Mouse (Mus musculus): ENCODE data around the gene Olfr464.

Gene Olfr464

DNA sequence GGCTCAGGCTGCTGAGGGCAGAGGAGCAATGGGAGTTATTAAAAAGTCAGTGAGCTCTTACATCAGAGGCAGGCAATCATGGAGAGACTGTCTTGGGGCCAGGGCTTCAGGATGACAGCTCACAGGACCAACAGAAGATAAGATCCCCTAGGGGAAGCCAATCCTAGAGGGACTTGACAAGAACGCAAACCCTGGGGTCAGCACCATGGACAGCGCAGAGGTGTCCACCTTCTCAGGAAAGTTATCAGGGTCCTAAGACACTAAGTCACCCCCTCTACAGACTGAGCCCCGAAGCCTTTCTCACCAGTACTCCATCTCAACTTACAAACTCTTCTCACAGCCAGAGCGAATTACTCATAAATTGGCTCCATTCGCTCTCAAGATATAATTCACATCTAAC, at the start of gene Olfr464:
Gene Olfr464, minus strand, starts transcription at position 2 of the 400 bp plus-strand sequence.
- peak; percentile 69 for DNase-seq

DNA sequence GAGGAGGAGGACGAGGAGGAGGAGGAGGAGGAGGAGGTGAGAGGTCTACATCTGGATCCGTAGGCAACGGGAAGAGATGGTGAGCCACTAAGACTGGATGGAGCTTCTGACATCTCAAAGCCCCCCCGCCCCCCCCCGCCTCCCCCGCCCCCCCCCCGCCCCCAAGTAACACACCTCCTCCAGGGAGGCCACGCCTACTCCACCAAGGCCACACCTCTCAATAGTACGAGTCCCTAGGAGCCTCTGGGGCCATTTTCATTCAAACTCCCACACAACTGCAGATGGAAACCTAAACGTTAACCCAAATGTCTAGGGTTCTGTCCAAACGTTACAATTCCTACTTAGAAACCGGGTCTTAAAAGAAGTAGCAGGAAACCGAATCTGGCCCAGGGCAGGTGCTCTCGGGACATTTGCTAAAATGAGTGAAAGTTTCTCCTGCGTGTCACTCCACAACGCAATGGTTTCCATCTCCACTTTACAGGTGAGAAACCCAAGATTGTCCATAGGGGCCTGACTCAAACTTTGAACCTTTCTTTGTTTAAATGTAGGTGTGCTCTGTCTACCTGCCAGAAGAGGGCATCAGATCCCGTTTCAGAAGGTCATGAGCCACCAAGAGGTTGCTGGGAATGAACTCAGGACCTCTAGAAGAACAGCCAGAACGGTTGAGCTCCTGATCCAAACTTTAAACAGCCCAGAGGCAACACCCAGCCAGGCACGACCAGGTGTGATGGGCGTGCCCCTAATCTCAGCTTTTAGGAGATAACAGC, 47.8 kb upstream of the Olfr464 start:
- peak; percentile 27 for DNase-seq

GRCm38 (mm10) chr11:87967692-87968289, 47.0 kb upstream of the Olfr464 start:
- DNase-seq: peak; percentile 90

DNA sequence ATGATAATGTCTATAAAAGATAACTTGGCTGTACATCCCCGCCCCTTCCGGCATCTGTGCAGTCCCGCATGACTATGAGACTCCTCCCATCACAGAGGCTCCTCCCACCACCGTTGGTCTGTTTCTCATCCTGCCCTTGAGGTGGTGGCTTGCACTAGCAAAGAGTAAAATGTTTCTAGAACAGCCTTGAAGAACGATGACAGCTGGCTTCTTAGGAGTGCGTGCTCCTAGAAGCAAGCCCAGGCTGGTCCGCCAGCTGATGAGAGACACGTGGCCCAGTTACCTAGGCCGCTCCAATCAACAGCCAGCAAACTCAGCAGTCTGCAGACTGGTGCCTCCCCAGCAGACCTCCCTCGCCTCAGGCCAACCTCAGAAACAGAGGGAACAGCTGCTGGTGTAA, 45.4 kb upstream of the Olfr464 start:
- peak; percentile 23 for DNase-seq

GRCm38 (mm10) chr11:87965293-87965692, 44.5 kb upstream of the Olfr464 start:
- no peak for DNase-seq

GRCm38 (mm10) chr11:87957066-87957465, 36.3 kb upstream of the Olfr464 start:
- peak; percentile 62 for DNase-seq

GRCm38 (mm10) chr11:87955144-87955543, 34.4 kb upstream of the Olfr464 start:
- no peak for DNase-seq

DNA sequence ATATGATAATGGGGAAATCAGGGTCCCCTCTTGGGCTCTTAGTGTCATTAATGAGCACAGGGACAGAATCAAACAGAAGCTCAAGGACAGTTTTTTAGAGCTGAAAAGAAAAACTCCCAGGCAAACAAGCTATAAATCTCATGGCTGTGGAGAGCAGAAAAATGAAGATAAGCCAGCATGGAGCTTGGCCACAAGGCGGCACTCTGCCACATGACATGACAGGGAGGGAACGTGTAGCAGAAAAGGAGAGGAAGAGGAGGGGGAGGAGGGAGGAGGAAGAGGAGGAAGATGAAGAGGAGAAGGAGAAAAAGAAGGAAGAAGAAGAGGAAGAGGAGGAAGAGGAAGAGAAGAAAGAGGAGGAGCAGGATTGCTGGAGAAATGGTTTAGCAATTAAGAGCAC, 29.2 kb upstream of the Olfr464 start:
- no peak for DNase-seq

DNA sequence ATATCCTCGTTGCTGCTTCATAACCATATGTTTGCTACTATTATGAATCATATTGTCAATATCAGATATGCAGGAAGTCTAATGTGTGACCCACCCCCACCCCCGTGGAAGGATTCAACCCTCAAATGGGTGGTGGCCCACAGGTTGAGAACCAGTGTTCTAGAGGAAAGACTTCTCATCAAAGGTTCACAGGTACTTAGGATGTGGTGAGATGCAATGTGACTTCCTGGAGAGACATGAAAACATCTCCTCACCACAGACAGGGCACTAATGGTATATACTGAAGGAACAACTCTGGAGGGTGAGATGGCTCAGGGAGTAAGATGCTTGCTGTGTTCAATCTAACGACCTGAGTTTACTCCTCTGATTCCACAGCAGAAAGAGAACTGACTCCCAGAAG, 14.7 kb upstream of the Olfr464 start:
- no peak for DNase-seq

DNA sequence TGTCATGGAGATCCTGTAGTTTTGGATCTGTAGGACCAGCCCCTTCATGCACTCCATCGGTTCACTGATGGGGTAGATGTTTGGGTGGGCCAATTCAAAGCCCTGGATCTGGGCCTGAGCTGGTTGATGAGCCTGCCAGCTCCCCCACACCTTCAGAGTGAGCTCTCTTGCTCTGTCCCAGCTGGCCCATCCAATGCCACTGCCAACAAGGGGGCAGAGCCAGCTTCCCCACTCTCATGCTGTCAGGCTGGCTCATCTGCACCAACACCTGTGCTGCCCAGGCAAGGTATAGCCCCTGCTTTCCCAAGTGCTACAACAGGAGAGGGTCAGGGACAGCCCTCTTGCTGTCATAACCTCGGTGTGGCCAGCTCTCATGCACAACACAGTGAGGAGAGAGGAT, 13.0 kb upstream of the Olfr464 start:
- DNase-seq: no peak

DNA sequence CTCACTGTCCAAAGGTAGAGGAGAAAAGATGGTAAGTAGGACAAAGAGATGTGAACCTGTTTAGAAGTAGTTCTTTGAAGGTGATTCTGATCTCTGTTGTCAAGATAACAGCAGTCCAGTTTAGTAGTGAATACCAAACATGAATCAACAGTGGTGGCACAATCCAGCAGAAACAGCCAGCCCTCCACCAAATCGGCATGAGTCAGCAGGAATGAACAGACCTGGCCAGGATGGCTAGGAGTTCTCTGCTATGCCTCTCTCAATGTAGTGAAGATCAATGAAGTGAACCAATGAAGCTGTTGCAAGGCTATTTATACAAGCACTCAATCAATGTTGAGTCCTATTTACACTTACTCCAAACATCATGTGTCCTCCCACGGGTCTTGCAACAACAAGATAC, 9.6 kb upstream of the Olfr464 start:
- DNase-seq: no peak

GRCm38 (mm10) chr11:87920301-87920700, 466 bp downstream of the Olfr464 start:
- no peak for DNase-seq

- no peak for DNase-seq
Measured at GRCm38 (mm10) chr11:87916005-87916404, 4.8 kb downstream of the Olfr464 start.

DNA sequence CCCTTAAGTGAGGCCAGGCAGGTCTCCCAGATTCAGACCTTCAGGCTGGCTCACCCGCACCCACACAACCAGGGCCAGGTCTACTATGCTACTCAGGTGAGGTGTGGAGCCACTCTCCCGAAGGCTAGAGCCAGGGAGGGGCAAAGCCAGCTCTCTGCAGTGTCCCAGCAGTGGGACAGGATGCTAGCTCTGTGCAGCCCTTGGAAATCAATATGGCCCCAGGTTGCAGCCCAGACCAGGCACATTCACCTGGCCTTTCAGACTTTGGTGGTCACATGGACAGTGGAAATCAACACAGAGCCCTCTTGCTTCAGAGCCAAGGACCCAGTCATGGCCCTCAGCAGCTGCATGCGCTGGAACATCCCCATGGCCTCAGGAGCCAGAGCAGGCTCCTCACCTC, 16.4 kb downstream of the Olfr464 start:
- DNase-seq: no peak

- DNase-seq: no peak
Measured at GRCm38 (mm10) chr11:87897287-87897686, 23.5 kb downstream of the Olfr464 start, which contains the start of gene Olfr463. Gene Olfr463 (minus strand): TSS chr11:87897387.

DNA sequence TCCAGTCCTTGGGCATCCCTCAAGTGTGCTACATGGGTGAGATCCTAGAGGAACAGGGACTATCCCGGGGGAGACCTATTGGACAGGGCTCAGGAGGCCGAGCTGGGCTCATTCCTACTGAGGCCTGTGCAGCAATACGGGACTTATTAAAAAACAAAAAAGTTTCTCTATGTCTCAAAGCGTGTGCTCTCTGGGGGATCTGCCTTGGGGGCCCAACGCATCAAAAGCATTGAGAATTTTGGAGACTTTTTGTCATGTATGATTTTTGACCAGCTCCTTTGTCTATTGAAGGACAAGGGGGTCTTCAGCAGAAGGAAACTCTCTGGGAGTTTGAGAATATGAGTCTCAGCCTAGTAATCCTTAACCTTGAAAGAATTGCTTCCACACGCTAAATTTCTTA, 28.6 kb downstream of the Olfr464 start, which contains the start of gene Olfr462:
Gene Olfr462, minus strand, starts transcription at position 101 of the 400 bp plus-strand sequence.
- no peak for DNase-seq

DNA sequence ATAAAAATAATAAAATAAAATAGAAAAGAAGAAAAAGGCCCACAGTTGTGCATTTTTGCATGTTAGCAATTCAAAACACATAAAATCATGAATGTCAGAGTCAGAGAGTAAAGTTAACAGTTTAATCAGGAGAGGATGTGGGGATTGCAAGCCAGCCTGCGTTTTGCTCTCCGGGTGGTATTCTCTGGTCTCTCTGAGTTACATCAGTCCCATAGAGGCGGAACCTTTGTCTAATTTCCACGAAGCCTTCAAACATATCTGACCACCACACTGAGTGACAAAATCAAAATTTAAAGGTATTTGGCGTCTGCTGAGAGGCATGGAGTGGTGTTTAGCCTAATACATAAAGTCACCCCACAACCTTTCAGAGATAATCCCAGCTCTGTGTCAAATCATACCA, 35.9 kb downstream of the Olfr464 start:
- no peak for DNase-seq

GRCm38 (mm10) chr11:87883493-87883892, 37.3 kb downstream of the Olfr464 start:
- DNase-seq: no peak

- no peak for DNase-seq
Measured at GRCm38 (mm10) chr11:87881714-87882113, 39.1 kb downstream of the Olfr464 start.

DNA sequence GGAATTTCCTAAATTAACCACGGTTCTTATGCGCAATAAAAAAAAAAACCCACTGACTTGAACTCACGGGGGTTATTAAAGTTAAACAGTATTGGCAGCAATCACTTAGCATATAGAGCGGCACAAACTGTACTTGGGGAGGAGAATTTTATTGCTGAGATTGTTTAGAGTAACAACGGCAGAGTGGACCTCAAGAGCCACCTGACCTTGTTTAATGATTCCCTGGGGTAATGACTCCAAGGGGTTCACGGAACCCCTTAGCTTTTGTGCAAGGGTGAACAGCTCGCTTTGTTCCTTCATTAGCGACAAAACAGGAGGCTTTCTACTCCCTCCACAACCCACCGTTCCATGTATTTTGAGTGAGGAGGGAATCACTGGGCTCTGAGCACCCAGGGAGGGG, 40.9 kb downstream of the Olfr464 start:
- no peak for DNase-seq

DNA sequence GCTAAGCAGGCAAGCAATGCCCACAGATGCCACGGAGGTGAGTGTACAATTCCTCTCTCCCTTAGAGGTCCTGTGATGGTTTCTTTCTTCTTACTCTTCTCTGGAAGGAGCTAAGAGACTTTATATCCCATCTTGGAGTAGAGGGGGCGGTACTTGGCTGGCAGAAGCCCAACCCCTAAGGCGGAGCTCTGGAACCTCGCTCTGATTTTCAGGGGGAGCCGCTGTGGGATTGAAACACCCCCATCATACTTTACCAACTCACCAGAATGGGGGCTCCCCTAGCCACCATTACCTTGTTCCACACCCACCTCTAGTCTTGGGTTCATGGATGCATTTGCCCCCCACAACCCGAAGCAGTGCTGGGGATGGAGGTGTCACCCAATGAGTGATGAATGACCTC, 45.3 kb downstream of the Olfr464 start, which contains the start of gene Epx:
Gene Epx, minus strand, starts transcription at position 101 of the 400 bp plus-strand sequence.
- DNase-seq: no peak

DNA sequence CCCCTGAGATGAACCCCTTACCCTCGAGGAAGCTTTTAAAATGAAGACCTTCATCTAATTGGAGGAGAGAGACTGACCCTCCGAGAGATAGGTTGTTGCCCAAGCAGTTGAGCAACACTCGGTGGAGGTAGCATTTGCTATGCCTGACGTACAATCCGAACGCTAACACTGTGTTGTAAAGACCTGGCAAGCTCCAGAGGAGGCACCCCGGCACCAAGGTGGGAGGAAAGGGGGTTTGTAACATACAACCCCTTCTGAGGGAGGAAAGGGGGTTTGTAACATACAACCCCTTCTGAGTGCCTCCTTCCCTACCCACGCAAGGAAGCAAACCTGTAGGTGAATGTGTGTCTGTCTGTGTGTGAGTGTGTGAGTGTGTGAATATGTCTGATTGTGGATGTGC, 49.0 kb downstream of the Olfr464 start:
- no peak for DNase-seq

GRCm38 (mm10) chr11:87870096-87870495, 50.7 kb downstream of the Olfr464 start:
- no peak for DNase-seq

- peak; percentile 46 for DNase-seq
Measured at GRCm38 (mm10) chr11:87866891-87867290, 53.9 kb downstream of the Olfr464 start.
